Comparison of ENCODE assay signal across 9 mouse cellular contexts in genomic region chr2:167586041-167586440, GRCm38 (mm10). TPM values are rescaled to one million over a fixed set of nuclear protein-coding genes. Genes with fewer than 3 reads are reported as not detected.
DNase-seq lines count a peak whose midpoint lies in the region; ATAC-seq and TF ChIP-seq lines count a peak whose summit lies in the region.
"Had no signal": no experiment of that assay in that cellular context is flagged by ENCODE, and none has a peak within 500 bp of the region (broad histone marks: within the 10 kb centered on the region; RNA-seq: fewer than 3 reads in every experiment).

No protein-coding gene starts in this region.

- TF ChIP-seq EP300 in heart, postnatal 0 days (IDR thresholded peaks at IDR 0.05; ENCODE audit: low read depth), result no peak

- ATAC-seq in heart, postnatal 0 days (ENCODE audit: insufficient read depth, low read depth), result no peak
- no peak for ATAC-seq in limb, embryonic 15.5 days (ENCODE audit: insufficient number of reproducible peaks, low FRiP score, low TSS enrichment, low read depth)

- peak overlapping the region; percentile 48 for H3K27ac ChIP-seq in heart, postnatal 0 days (ENCODE audit: low read depth)
- H3K27ac ChIP-seq in limb, embryonic 15.5 days, result peak overlapping the region; percentile 40; the same call in 1 of the 2 replicates

- peak; percentile 83 for DNase-seq in 3134 (ENCODE audit: extremely low read depth, insufficient read length, low spot score)
- peak; percentile 78 for DNase-seq in Muller cell, postnatal 12 days (ENCODE audit: inconsistent ontology term)
- DNase-seq in heart, postnatal 0 days (ENCODE audit: low spot score), result no peak
- DNase-seq in retina, embryonic 14.5 days (ENCODE audit: low spot score), result no peak
- no peak for DNase-seq in cerebellum, adult 9-11 months
- DNase-seq in cerebellum, postnatal 14 days, result no peak
- no peak for DNase-seq in right cerebral cortex, adult 2 months (ENCODE audit: low spot score in 2 of 2)

- TF ChIP-seq CTCF in heart, postnatal 0 days (IDR thresholded peaks at IDR 0.05; ENCODE audit: low read depth), result no peak

- no peak overlapping the region for H3K4me3 ChIP-seq in heart, postnatal 0 days (ENCODE audit: low read depth, low read length)
- H3K4me3 ChIP-seq in limb, embryonic 15.5 days, result no peak overlapping the region
- H3K4me3 ChIP-seq: megakaryocyte, embryonic 14.5 days had no signal

- no peaks in the 10 kb centered on the region for H3K9me3 ChIP-seq in heart, postnatal 0 days (replicated peaks; ENCODE audit: control insufficient read depth, low read length)
- H3K9me3 ChIP-seq in limb, embryonic 15.5 days, result no peaks in the 10 kb centered on the region
- H3K9me3 ChIP-seq: megakaryocyte, embryonic 14.5 days had no signal

- no peaks in the 10 kb centered on the region for H3K36me3 ChIP-seq in heart, postnatal 0 days (replicated peaks; ENCODE audit: control insufficient read depth, insufficient read depth, low read length)
- H3K36me3 ChIP-seq in limb, embryonic 15.5 days, result no peaks in the 10 kb centered on the region

- H3K4me1 ChIP-seq in heart, postnatal 0 days (ENCODE audit: control insufficient read depth, insufficient read depth), result peaks cover 10% of the 10 kb centered on the region; the same call in 1 of the 2 replicates
- H3K4me1 ChIP-seq in limb, embryonic 15.5 days, result peaks cover 64% of the 10 kb centered on the region

- H3K27me3 ChIP-seq in heart, postnatal 0 days (ENCODE audit: control insufficient read depth, insufficient read depth, low read length), result no peaks in the 10 kb centered on the region
- no peaks in the 10 kb centered on the region for H3K27me3 ChIP-seq in limb, embryonic 15.5 days
- H3K27me3 ChIP-seq: megakaryocyte, embryonic 14.5 days had no signal

- H3K4me2 ChIP-seq in heart, postnatal 0 days (ENCODE audit: low read depth, low read length), result no peak overlapping the region
- H3K4me2 ChIP-seq in limb, embryonic 15.5 days, result no peak overlapping the region

- WGBS in heart, postnatal 0 days, result 41% methylated on average over 8 of the region's 8 CpGs
- 29% methylated on average over 8 of the region's 8 CpGs for WGBS in limb, embryonic 15.5 days

- no peak overlapping the region for H3K9ac ChIP-seq in heart, postnatal 0 days (replicated peaks; ENCODE audit: low read depth, low read length)
- no peak overlapping the region for H3K9ac ChIP-seq in limb, embryonic 15.5 days

RNA-seq across cellular contexts. Expression of gene Ube2v1, which starts 45.9 kb away (rescaled TPM):
- 74.5 and 94.6 TPM in 2 replicates for total RNA-seq in heart, postnatal 0 days (2014; rRNA removed; ENCODE audit: low replicate concordance)
- polyA plus RNA-seq in heart, postnatal 0 days (2015; fragmentation: Nextera tagmentation; extraction: Ambion mirVana), result 150 and 152 TPM in 2 replicates
- polyA plus RNA-seq in limb, embryonic 15.5 days (2015; fragmentation: Nextera tagmentation; extraction: Ambion mirVana), result 289 and 315 TPM in 2 replicates

RNA-seq across cellular contexts. Expression of gene Snai1, which starts 48.0 kb away (rescaled TPM):
- total RNA-seq in heart, postnatal 0 days (2014; rRNA removed; ENCODE audit: low replicate concordance), result 1.5 TPM in 1 of 2 replicates, not detected in the other
- 6.0 and 7.0 TPM in 2 replicates for polyA plus RNA-seq in heart, postnatal 0 days (2015; fragmentation: Nextera tagmentation; extraction: Ambion mirVana)
- polyA plus RNA-seq in limb, embryonic 15.5 days (2015; fragmentation: Nextera tagmentation; extraction: Ambion mirVana), result 52.6 and 61.2 TPM in 2 replicates

Comparison
In these comparisons a context has a peak if more than half of its experiments do, and no peak if none do; other contexts are left out.
1. DNase-seq: peak in 3134 (single experiment) and Muller cell, postnatal 12 days (single experiment); none in heart, postnatal 0 days (single experiment), retina, embryonic 14.5 days (single experiment), cerebellum, adult 9-11 months (single experiment), cerebellum, postnatal 14 days (0 of 2) and right cerebral cortex, adult 2 months (0 of 2).